Mouse (Mus musculus): ENCODE results near the gene Smyd1. TPM values are rescaled to one million over a fixed set of nuclear protein-coding genes. Genes with fewer than 3 reads are reported as not detected.
"Not testable (repeated sequence)": the region's sequence is repeated elsewhere in the genome, so short reads cannot be mapped to it uniquely, and the experiment has no call there.

The Smyd1 gene
- polyA plus RNA-seq, 1 experiment from 2014 or later = 0.65 TPM

DNA sequence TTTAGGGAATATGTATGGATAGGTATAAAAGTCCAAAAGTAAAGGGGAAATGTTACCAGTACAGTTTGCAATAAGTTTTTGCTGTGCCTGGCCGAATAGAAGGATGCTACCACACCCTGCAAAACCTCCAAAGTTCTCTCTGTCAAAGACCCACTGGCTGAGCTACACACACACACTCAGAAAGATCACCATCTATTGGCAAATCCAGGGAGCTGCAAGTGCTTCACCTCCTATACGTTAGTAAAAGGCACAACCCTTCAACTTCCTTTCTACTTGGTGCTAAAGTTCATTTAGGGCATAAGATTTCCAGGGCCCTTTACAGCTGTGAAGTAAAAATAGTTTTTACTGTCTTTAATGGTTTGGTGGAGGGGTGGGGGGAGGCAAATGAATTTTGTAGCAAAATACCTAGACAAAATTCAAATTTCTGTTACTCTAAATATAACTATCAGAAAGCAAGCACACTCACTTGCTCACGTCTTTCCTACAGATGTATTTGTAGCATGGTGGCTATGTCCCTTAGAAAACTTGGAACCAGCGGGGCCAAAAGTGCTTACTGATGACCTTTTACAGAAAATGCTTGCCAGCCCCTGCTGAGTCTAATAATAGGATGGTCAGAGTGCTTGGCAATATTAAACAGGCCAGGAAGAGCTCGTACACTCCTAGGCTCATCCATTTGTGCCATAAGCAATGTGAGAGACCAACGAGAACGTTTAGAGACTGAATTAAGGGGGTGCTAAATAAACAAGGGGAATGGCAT lies 52.9 kb downstream of the Smyd1 start:
- H3K27ac ChIP-seq (ENCODE audit: low read length) = peak overlapping the region; percentile 24
- H3K9ac ChIP-seq (replicated peaks; ENCODE audit: low read length) = no peak overlapping the region
- peaks cover 20% of the 10 kb centered on the region for H3K4me1 ChIP-seq (ENCODE audit: insufficient read depth, low read length)
- H3K4me2 ChIP-seq (replicated peaks; ENCODE audit: low read depth, low read length) = no peak overlapping the region
- no peaks in the 10 kb centered on the region for H3K36me3 ChIP-seq (ENCODE audit: insufficient read depth, low read length)
- no peak for ATAC-seq (ENCODE audit: low FRiP score, low TSS enrichment)
- H3K27me3 ChIP-seq (ENCODE audit: insufficient read depth, low read length) = no peaks in the 10 kb centered on the region
- no peak overlapping the region for H3K4me3 ChIP-seq (ENCODE audit: low read length)
- WGBS = 61% methylated on average over 7 of the region's 7 CpGs
- H3K9me3 ChIP-seq (ENCODE audit: low read length) = no peaks in the 10 kb centered on the region

DNA sequence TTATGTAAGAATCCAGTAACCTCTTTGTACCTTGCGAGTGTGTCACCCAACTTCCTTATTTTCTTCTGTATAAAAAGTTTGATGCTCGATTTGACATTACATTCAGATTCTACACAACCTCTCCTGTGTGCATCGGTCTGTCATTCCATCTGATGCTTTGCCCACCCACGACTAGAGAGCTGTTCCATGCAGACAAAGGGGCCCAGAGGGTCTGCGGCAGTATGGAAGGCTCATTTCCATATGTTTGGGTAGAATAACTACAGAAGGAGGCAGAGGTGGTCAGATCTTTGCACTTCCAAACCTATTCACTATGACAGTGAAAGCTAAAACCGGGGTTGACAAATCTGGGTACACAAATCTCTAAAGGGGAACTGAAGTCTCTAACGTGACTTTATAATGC lies 54.4 kb downstream of the Smyd1 start:
- not testable (repeated sequence) for H3K9ac ChIP-seq (replicated peaks; ENCODE audit: low read length); H3K9me3 ChIP-seq (ENCODE audit: low read length); H3K4me2 ChIP-seq (replicated peaks; ENCODE audit: low read depth, low read length); H3K27me3 ChIP-seq (ENCODE audit: insufficient read depth, low read length); H3K36me3 ChIP-seq (ENCODE audit: insufficient read depth, low read length); H3K27ac ChIP-seq (ENCODE audit: low read length); H3K4me3 ChIP-seq (ENCODE audit: low read length); ATAC-seq (ENCODE audit: low FRiP score, low TSS enrichment)
- WGBS = 86% methylated on average over 7 of the region's 7 CpGs
- H3K4me1 ChIP-seq (ENCODE audit: insufficient read depth, low read length) = peaks cover 12% of the 10 kb centered on the region

DNA sequence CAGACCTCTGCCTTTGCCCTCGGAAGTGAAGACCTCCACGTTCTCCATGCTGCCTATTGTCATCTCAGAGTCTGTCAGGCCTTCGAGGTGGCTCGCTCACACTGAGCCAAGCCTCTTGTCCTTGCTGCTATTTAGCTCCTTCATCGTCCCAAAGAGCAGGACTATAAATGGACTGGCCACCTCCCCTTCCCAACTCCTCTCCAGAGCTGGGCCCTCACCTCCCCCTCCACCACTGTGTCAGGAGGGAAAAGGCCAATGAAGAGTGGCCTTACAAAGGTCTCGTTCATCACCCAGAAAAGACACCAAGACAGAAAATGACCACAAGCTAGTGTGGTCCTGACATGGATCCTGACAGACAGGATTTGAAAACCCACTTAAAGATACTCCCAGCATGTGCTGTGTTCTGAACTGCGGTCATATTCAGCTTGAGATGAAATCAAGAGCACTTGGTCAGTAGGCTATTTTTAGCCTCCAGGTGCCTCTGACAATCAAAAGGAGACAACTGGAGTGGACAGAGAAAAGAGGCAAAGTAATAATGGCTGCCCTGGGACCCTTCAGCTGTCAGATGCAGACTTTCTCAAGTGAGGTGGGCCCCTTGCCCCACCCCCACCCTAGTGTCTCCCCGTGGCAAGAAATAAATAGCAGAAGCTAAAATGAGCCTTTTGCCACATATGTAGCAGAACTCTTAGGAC lies 59.7 kb downstream of the Smyd1 start:
- Histone ChIP-seq H3K36me3 (ENCODE audit: insufficient read depth, low read length) (no peaks in the 10 kb centered on the region), H3K27ac (ENCODE audit: low read length) (no peak overlapping the region), H3K4me3 (ENCODE audit: low read length) (no peak overlapping the region), H3K4me2 (replicated peaks; ENCODE audit: low read depth, low read length) (no peak overlapping the region), H3K9me3 (ENCODE audit: low read length) (no peaks in the 10 kb centered on the region), H3K27me3 (ENCODE audit: insufficient read depth, low read length) (no peaks in the 10 kb centered on the region), H3K4me1 (ENCODE audit: insufficient read depth, low read length) (no peaks in the 10 kb centered on the region), H3K9ac (replicated peaks; ENCODE audit: low read length) (no peak overlapping the region)
- 64% methylated on average over 8 of the region's 8 CpGs for WGBS
- no peak for ATAC-seq (ENCODE audit: low FRiP score, low TSS enrichment)

DNA sequence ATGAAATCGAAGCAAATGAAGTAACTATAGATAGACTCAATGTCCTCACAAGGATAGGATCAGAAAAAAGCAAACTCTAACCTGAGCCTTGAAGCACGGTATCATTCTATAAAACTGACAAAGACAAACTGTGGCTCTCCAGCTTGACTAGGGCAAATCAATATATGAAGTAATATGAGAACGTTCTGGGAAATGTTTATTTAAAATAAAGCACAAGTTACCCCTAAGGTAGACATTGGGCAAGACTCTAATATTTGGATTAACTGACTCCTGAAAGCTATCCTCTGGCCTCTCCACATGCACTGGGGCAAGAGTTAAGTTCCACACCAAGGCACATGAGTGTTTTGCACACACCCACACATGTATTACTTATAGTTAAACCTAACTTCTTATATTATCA lies 61.0 kb downstream of the Smyd1 start:
- no peak for ATAC-seq (ENCODE audit: low FRiP score, low TSS enrichment)
- Histone ChIP-seq H3K4me2 (replicated peaks; ENCODE audit: low read depth, low read length) (no peak overlapping the region), H3K4me1 (ENCODE audit: insufficient read depth, low read length) (no peaks in the 10 kb centered on the region), H3K4me3 (ENCODE audit: low read length) (no peak overlapping the region), H3K9me3 (ENCODE audit: low read length) (no peaks in the 10 kb centered on the region), H3K27ac (ENCODE audit: low read length) (no peak overlapping the region), H3K36me3 (ENCODE audit: insufficient read depth, low read length) (no peaks in the 10 kb centered on the region), H3K27me3 (ENCODE audit: insufficient read depth, low read length) (no peaks in the 10 kb centered on the region), H3K9ac (replicated peaks; ENCODE audit: low read length) (no peak overlapping the region)
- WGBS = 59% methylated on average over 3 of the region's 3 CpGs

DNA sequence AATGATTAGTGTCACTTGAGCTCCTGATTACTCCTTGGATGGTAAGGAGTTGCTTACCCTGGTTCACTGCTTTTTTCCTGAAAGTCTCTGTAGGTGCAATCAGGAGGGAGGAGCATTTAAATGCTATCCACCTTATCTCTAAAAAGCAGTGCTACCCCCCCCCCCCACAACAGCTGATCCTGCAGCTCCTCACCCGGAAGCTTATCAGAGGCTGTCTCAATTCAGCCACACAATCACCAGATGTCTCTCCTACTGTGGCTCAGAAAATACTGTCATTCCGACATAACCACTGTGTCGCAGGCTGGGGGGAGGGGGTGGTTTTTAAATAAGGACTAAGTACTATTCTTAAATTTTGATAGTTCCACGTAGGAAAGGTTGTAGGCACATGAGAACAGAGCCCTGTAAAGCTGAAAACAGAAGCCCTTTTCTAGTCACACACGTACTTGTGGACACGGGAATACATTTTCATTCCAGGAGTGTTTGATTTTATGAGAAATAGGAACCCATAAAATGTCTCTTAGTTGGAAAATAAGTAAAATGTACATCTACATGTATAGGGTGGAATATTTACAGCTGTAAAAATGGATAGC lies 61.9 kb downstream of the Smyd1 start:
- no peak for ATAC-seq (ENCODE audit: low FRiP score, low TSS enrichment)
- 61% methylated on average over 6 of the region's 6 CpGs for WGBS
- Histone ChIP-seq H3K36me3 (ENCODE audit: insufficient read depth, low read length) (no peaks in the 10 kb centered on the region), H3K4me3 (ENCODE audit: low read length) (no peak overlapping the region), H3K4me1 (ENCODE audit: insufficient read depth, low read length) (no peaks in the 10 kb centered on the region), H3K9ac (replicated peaks; ENCODE audit: low read length) (no peak overlapping the region), H3K9me3 (ENCODE audit: low read length) (no peaks in the 10 kb centered on the region), H3K27ac (ENCODE audit: low read length) (no peak overlapping the region), H3K4me2 (replicated peaks; ENCODE audit: low read depth, low read length) (no peak overlapping the region), H3K27me3 (ENCODE audit: insufficient read depth, low read length) (no peaks in the 10 kb centered on the region)

DNA sequence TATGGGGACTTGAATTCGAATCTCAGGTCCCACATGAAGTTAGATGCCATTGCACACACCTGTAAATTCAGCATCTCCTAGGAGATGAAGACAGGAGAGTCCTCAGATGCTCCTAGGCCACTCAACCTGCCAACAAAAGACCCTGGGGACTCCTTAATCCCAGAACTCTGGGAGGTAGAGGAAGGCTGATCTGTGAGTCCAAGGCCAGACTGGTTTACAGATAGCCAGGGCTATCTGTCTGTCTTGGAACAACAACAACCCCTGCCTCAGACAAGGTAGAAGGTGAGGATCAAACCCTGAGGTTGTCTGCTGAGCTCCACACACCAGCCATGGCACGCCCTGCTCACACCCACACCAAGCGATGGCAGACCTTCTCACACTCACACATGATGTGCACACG lies 62.9 kb downstream of the Smyd1 start:
- no peaks in the 10 kb centered on the region for H3K27me3 ChIP-seq (ENCODE audit: insufficient read depth, low read length)
- H3K9me3 ChIP-seq (ENCODE audit: low read length) = no peaks in the 10 kb centered on the region
- no peaks in the 10 kb centered on the region for H3K4me1 ChIP-seq (ENCODE audit: insufficient read depth, low read length)
- no peak overlapping the region for H3K4me3 ChIP-seq (ENCODE audit: low read length)
- WGBS = 84% methylated on average over 4 of the region's 4 CpGs
- no peak overlapping the region for H3K27ac ChIP-seq (ENCODE audit: low read length)
- no peak overlapping the region for H3K9ac ChIP-seq (replicated peaks; ENCODE audit: low read length)
- no peak for ATAC-seq (ENCODE audit: low FRiP score, low TSS enrichment)
- H3K4me2 ChIP-seq (replicated peaks; ENCODE audit: low read depth, low read length) = no peak overlapping the region
- H3K36me3 ChIP-seq (ENCODE audit: insufficient read depth, low read length) = no peaks in the 10 kb centered on the region

DNA sequence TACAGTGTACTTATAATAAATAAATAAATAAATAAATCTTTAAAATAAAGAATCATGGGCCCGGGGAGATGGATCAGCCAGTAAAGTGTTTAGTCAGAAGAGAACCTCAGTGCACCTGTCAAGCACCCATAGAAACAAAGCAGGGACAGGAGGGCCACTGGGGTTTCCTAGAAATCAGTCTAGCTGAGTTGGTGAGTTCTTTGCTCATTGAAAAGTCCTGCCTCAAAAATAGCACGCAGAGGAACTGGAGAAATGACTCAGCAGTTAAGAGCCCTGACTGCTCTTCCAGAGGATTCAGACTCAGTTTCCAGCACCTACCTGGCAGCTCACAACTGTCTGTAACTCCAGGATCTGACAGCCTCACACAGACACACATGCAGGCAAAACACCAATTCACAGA lies 63.5 kb downstream of the Smyd1 start:
- Histone ChIP-seq H3K4me1 (ENCODE audit: insufficient read depth, low read length) (no peaks in the 10 kb centered on the region), H3K9me3 (ENCODE audit: low read length) (no peaks in the 10 kb centered on the region)

DNA sequence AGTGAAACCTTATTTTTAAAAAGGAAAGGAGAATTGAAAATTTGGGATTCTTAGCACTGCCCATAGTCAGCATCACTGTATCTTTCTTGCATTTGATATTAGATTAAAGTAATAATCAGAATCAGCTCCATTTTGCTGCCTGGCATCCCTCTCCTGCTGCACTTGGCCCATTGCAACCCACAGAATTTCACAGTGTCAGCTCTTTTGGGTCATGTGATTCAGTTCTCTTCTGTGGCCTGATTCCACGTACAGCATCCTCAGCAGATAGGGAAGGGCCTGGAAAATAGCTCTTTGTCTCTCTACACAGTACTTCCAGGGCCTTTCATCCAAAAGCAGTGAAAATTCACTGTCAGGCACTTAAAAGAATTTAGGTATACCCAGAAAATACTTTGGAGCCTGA lies 64.7 kb downstream of the Smyd1 start:
- no peak for ATAC-seq (ENCODE audit: low FRiP score, low TSS enrichment)
- H3K27me3 ChIP-seq (ENCODE audit: insufficient read depth, low read length) = no peaks in the 10 kb centered on the region
- H3K27ac ChIP-seq (ENCODE audit: low read length) = no peak overlapping the region
- 62% methylated on average over 1 of the region's 1 CpGs for WGBS
- H3K9ac ChIP-seq (replicated peaks; ENCODE audit: low read length) = no peak overlapping the region
- H3K36me3 ChIP-seq (ENCODE audit: insufficient read depth, low read length) = no peaks in the 10 kb centered on the region
- no peak overlapping the region for H3K4me3 ChIP-seq (ENCODE audit: low read length)
- H3K4me2 ChIP-seq (replicated peaks; ENCODE audit: low read depth, low read length) = no peak overlapping the region
- no peaks in the 10 kb centered on the region for H3K9me3 ChIP-seq (ENCODE audit: low read length)
- H3K4me1 ChIP-seq (ENCODE audit: insufficient read depth, low read length) = no peaks in the 10 kb centered on the region

More for the DNA sequence above, 63.5 kb downstream of the Smyd1 start:
- Histone ChIP-seq H3K36me3 (ENCODE audit: insufficient read depth, low read length) (no peaks in the 10 kb centered on the region), H3K9ac (replicated peaks; ENCODE audit: low read length) (no peak overlapping the region), H3K4me2 (replicated peaks; ENCODE audit: low read depth, low read length) (no peak overlapping the region), H3K27ac (ENCODE audit: low read length) (no peak overlapping the region), H3K4me3 (ENCODE audit: low read length) (no peak overlapping the region), H3K27me3 (ENCODE audit: insufficient read depth, low read length) (no peaks in the 10 kb centered on the region)
- no peak for ATAC-seq (ENCODE audit: low FRiP score, low TSS enrichment)
- 80% methylated on average over 2 of the region's 2 CpGs for WGBS

DNA sequence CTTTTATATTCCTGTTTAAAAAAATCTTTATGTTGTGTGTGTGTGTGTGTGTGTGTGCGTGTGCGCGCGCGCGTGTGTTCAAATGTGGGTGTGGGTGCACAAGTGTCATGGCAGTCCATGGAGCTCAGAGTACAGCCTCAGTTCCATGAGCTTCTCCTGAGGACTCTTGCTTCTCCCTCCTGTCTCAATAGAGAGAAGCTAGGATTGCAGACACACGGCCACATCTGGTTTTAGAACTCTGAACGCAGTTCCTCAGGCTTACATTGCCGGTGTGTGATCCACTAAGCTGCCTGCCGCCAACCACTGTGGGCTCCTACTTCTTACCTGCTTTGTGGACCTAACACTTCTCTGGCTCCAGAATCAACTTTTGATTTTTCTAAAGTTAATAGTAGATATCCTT lies 65.9 kb downstream of the Smyd1 start:
- no peak overlapping the region for H3K27ac ChIP-seq (ENCODE audit: low read length)
- ATAC-seq (ENCODE audit: low FRiP score, low TSS enrichment) = no peak

DNA sequence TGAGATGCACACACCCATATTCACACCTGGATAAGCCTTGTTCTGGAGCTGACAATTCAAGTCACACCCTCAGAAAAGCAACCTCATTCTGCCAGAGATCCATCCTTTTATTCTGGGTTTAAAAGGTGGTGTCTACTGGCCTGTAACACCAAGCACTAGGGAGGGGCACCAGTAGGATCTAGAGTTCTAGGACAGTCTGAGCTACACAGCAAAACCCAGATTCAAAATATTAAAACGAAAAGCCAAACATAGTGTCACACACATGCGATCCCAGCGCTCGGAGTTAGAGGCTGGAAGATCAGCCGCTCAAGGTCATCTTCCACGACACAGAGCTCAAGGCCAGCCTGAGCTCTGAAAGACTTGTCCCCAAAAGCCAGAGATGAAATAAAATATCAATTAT lies 67.6 kb downstream of the Smyd1 start:
- ATAC-seq (ENCODE audit: low FRiP score, low TSS enrichment) = no peak
- H3K27ac ChIP-seq (ENCODE audit: low read length) = no peak overlapping the region
- WGBS = 92% methylated on average over 6 of the region's 6 CpGs

More for the DNA sequence above, 65.9 kb downstream of the Smyd1 start:
- Histone ChIP-seq H3K4me3 (ENCODE audit: low read length) (no peak overlapping the region), H3K4me2 (replicated peaks; ENCODE audit: low read depth, low read length) (no peak overlapping the region), H3K4me1 (ENCODE audit: insufficient read depth, low read length) (no peaks in the 10 kb centered on the region), H3K9ac (replicated peaks; ENCODE audit: low read length) (no peak overlapping the region), H3K9me3 (ENCODE audit: low read length) (no peaks in the 10 kb centered on the region), H3K27me3 (ENCODE audit: insufficient read depth, low read length) (no peaks in the 10 kb centered on the region), H3K36me3 (ENCODE audit: insufficient read depth, low read length) (no peaks in the 10 kb centered on the region)
- 94% methylated on average over 10 of the region's 10 CpGs for WGBS

More for the DNA sequence above, 67.6 kb downstream of the Smyd1 start:
- Histone ChIP-seq H3K4me2 (replicated peaks; ENCODE audit: low read depth, low read length) (no peak overlapping the region), H3K36me3 (ENCODE audit: insufficient read depth, low read length) (no peaks in the 10 kb centered on the region), H3K4me1 (ENCODE audit: insufficient read depth, low read length) (no peaks in the 10 kb centered on the region), H3K27me3 (ENCODE audit: insufficient read depth, low read length) (no peaks in the 10 kb centered on the region), H3K9me3 (ENCODE audit: low read length) (no peaks in the 10 kb centered on the region), H3K9ac (replicated peaks; ENCODE audit: low read length) (no peak overlapping the region), H3K4me3 (ENCODE audit: low read length) (no peak overlapping the region)
